Mouse (Mus musculus): ENCODE data around the gene Rpl34. TPM values are rescaled to one million over a fixed set of nuclear protein-coding genes. Genes with fewer than 3 reads are reported as not detected.
A peak's percentile ranks its signal among the peaks of the same experiment; 100 is the strongest.

Gene Rpl34
- total and polyA plus RNA-seq, 3 experiments = 343 to 809 (median 379) TPM

DNA sequence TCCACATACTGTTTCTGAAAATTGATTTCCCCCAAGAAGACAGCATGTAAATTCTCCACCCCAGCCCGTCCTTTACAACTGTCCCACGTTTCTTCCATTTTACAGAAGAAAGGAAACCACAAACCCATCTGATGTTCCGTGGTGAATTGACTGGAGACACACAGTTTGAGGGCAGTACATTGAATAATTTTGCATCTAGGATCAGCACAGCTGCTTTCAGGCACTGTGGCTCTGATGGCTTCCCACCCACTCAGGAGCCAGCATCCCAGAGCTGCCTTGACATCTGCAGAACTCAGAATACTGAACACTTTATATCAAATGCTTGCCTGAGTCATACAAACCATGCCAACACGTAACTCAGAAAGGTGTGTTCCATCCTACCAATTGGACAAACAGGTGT lies 10.0 kb downstream of the Rpl34 start:
- H3K4me1 ChIP-seq (ENCODE audit: control insufficient read depth, insufficient read depth, low read length) = no peaks in the 10 kb centered on the region
- H3K27ac ChIP-seq = no peak overlapping the region
- 0 out of 2 replicates have a peak, but pooled peaks cover 2% of the 10 kb centered on the region for H3K27me3 ChIP-seq (ENCODE audit: control insufficient read depth, insufficient read depth, low read length)
- H3K4me3 ChIP-seq = no peak overlapping the region
- 82% methylated on average over 4 of the region's 4 CpGs for WGBS
- no peak for DNase-seq
- no peak overlapping the region for H3K9ac ChIP-seq (ENCODE audit: low read depth, low read length)
- TF ChIP-seq POLR2A (IDR thresholded peaks at IDR 0.05; ENCODE audit: insufficient read depth, low read depth, low read length) (no peak), EP300 (IDR thresholded peaks at IDR 0.05; ENCODE audit: insufficient read depth, low read depth, low read length) (no peak), CTCF (IDR thresholded peaks at IDR 0.05) (no peak)
- H3K79me2 ChIP-seq (replicated peaks; ENCODE audit: control insufficient read depth, insufficient read depth, low read length) = no peaks in the 10 kb centered on the region
- H3K36me3 ChIP-seq (ENCODE audit: control insufficient read depth, insufficient read depth, low read length) = no peaks in the 10 kb centered on the region
- intact Hi-C loops (cut with DNase I) = no loop called here

GRCm38 (mm10) chr3:130718871-130719270 lies 11.3 kb downstream of the Rpl34 start:
- no peak overlapping the region for H3K4me3 ChIP-seq
- intact Hi-C loops (cut with DNase I) = no loop called here
- 83% methylated on average over 4 of the region's 4 CpGs for WGBS

DNA sequence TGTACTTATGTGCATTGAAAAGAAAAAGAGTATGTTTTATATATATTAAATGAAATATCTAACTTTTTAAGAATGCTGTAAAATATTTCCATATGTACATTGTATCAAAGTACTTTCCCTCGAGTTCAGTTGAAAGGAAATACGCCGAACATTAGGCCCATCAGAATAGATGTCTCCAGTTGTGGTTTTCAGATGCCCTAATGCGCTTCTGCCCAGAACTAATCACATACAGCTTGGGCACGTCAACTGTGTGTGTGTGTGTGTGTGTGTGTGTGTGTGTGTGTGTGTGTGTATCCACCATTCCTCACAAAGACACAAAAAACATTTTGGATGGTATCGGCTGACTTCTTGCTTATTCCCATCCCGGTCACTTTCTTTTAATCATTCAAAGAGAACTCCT lies 13.6 kb downstream of the Rpl34 start:
- WGBS = 86% methylated on average over 7 of the region's 7 CpGs
- H3K4me3 ChIP-seq = no peak overlapping the region
- TF ChIP-seq EP300 (IDR thresholded peaks at IDR 0.05; ENCODE audit: insufficient read depth, low read depth, low read length) (no peak), POLR2A (IDR thresholded peaks at IDR 0.05; ENCODE audit: insufficient read depth, low read depth, low read length) (no peak), CTCF (IDR thresholded peaks at IDR 0.05) (no peak)
- H3K4me1 ChIP-seq (ENCODE audit: control insufficient read depth, insufficient read depth, low read length) = peaks cover 2% of the 10 kb centered on the region; the same call in 1 of the 2 replicates
- no peak overlapping the region for H3K27ac ChIP-seq
- intact Hi-C loops (cut with DNase I) = no loop called here
- H3K79me2 ChIP-seq (replicated peaks; ENCODE audit: control insufficient read depth, insufficient read depth, low read length) = no peaks in the 10 kb centered on the region
- no peak overlapping the region for H3K9ac ChIP-seq (ENCODE audit: low read depth, low read length)
- DNase-seq = no peak
- H3K27me3 ChIP-seq (ENCODE audit: control insufficient read depth, insufficient read depth, low read length) = 0 out of 2 replicates have a peak, but pooled peaks cover 2% of the 10 kb centered on the region
- no peaks in the 10 kb centered on the region for H3K36me3 ChIP-seq (ENCODE audit: control insufficient read depth, insufficient read depth, low read length)

More at GRCm38 (mm10) chr3:130718871-130719270, 11.3 kb downstream of the Rpl34 start:
- TF ChIP-seq POLR2A (IDR thresholded peaks at IDR 0.05; ENCODE audit: insufficient read depth, low read depth, low read length) = no peak
- TF ChIP-seq EP300 (IDR thresholded peaks at IDR 0.05; ENCODE audit: insufficient read depth, low read depth, low read length) = no peak
- no peak for TF ChIP-seq CTCF (IDR thresholded peaks at IDR 0.05)
- DNase-seq = no peak
- Histone ChIP-seq H3K79me2 (replicated peaks; ENCODE audit: control insufficient read depth, insufficient read depth, low read length) (no peaks in the 10 kb centered on the region), H3K36me3 (ENCODE audit: control insufficient read depth, insufficient read depth, low read length) (no peaks in the 10 kb centered on the region), H3K4me1 (ENCODE audit: control insufficient read depth, insufficient read depth, low read length) (peaks cover 2% of the 10 kb centered on the region; the same call in 1 of the 2 replicates), H3K27me3 (ENCODE audit: control insufficient read depth, insufficient read depth, low read length) (0 out of 2 replicates have a peak, but pooled peaks cover 2% of the 10 kb centered on the region), H3K27ac (no peak overlapping the region), H3K9ac (ENCODE audit: low read depth, low read length) (no peak overlapping the region)

GRCm38 (mm10) chr3:130714775-130715568 lies 15.2 kb downstream of the Rpl34 start:
- H3K9ac ChIP-seq (ENCODE audit: low read depth, low read length) = peak overlapping the region; percentile 60
- H3K27ac ChIP-seq = peak overlapping the region; percentile 60
- DNase-seq = peak; percentile 68 to 75
- intact Hi-C loops (cut with DNase I) = loop anchor here (2.0 to 5.0 kb wide), 3 partner anchors 14 to 847 kb away; partner anchors contain the start of gene Papss1
- peaks cover 2% of the 10 kb centered on the region; the same call in 1 of the 2 replicates for H3K4me1 ChIP-seq (ENCODE audit: control insufficient read depth, insufficient read depth, low read length)
- H3K36me3 ChIP-seq (ENCODE audit: control insufficient read depth, insufficient read depth, low read length) = no peaks in the 10 kb centered on the region
- 7% methylated on average over 22 of the region's 22 CpGs for WGBS
- no peaks in the 10 kb centered on the region for H3K27me3 ChIP-seq (ENCODE audit: control insufficient read depth, insufficient read depth, low read length)
- TF ChIP-seq CTCF (IDR thresholded peaks at IDR 0.05) (no peak; the same call in 1 of the 2 replicates), EP300 (IDR thresholded peaks at IDR 0.05; ENCODE audit: insufficient read depth, low read depth, low read length) (no peak), POLR2A (IDR thresholded peaks at IDR 0.05; ENCODE audit: insufficient read depth, low read depth, low read length) (no peak)
- peak overlapping the region; percentile 54 for H3K4me3 ChIP-seq
- no peaks in the 10 kb centered on the region for H3K79me2 ChIP-seq (replicated peaks; ENCODE audit: control insufficient read depth, insufficient read depth, low read length)

- peaks cover 2% of the 10 kb centered on the region; the same call in 1 of the 2 replicates for H3K79me2 ChIP-seq (replicated peaks; ENCODE audit: control insufficient read depth, insufficient read depth, low read length)
- no peak for DNase-seq
- peaks cover 2% of the 10 kb centered on the region; the same call in 1 of the 2 replicates for H3K4me1 ChIP-seq (ENCODE audit: control insufficient read depth, insufficient read depth, low read length)
- no peak overlapping the region for H3K4me3 ChIP-seq
- H3K27me3 ChIP-seq (ENCODE audit: control insufficient read depth, insufficient read depth, low read length) = no peaks in the 10 kb centered on the region
- H3K9ac ChIP-seq (ENCODE audit: low read depth, low read length) = no peak overlapping the region
- no peak overlapping the region for H3K27ac ChIP-seq
- 48% methylated on average over 6 of the region's 6 CpGs for WGBS
- no peaks in the 10 kb centered on the region for H3K36me3 ChIP-seq (ENCODE audit: control insufficient read depth, insufficient read depth, low read length)
- intact Hi-C loops (cut with DNase I) = loop anchor here (5.0 kb wide), 2 partner anchors 524 to 849 kb away; partner anchors contain the start of gene Papss1
- TF ChIP-seq EP300 (IDR thresholded peaks at IDR 0.05; ENCODE audit: insufficient read depth, low read depth, low read length) = no peak
- TF ChIP-seq POLR2A (IDR thresholded peaks at IDR 0.05; ENCODE audit: insufficient read depth, low read depth, low read length) = no peak
- TF ChIP-seq CTCF (IDR thresholded peaks at IDR 0.05) = no peak
Observed at GRCm38 (mm10) chr3:130712891-130713290, 17.3 kb downstream of the Rpl34 start.

GRCm38 (mm10) chr3:130710103-130710502 lies 20.1 kb downstream of the Rpl34 start:
- no peak overlapping the region for H3K27ac ChIP-seq
- H3K9ac ChIP-seq (ENCODE audit: low read depth, low read length) = no peak overlapping the region
- intact Hi-C loops (cut with DNase I) = loop anchor here (5.0 kb wide), 2 partner anchors 527 to 852 kb away; partner anchors contain the start of gene Papss1

More at GRCm38 (mm10) chr3:130710103-130710502, 20.1 kb downstream of the Rpl34 start:
- Histone ChIP-seq H3K27me3 (ENCODE audit: control insufficient read depth, insufficient read depth, low read length) (no peaks in the 10 kb centered on the region), H3K4me1 (ENCODE audit: control insufficient read depth, insufficient read depth, low read length) (peaks cover 2% of the 10 kb centered on the region; the same call in 1 of the 2 replicates), H3K36me3 (ENCODE audit: control insufficient read depth, insufficient read depth, low read length) (no peaks in the 10 kb centered on the region), H3K4me3 (no peak overlapping the region), H3K79me2 (replicated peaks; ENCODE audit: control insufficient read depth, insufficient read depth, low read length) (peaks cover 5% of the 10 kb centered on the region; the same call in 1 of the 2 replicates)
- TF ChIP-seq POLR2A (IDR thresholded peaks at IDR 0.05; ENCODE audit: insufficient read depth, low read depth, low read length) = no peak
- TF ChIP-seq CTCF (IDR thresholded peaks at IDR 0.05) = no peak
- TF ChIP-seq EP300 (IDR thresholded peaks at IDR 0.05; ENCODE audit: insufficient read depth, low read depth, low read length) = no peak
- 45% methylated on average over 7 of the region's 7 CpGs for WGBS
- no peak for DNase-seq

All from heart, adult 2 months (tissue).